Mouse (Mus musculus) liver, embryonic 13.5 days (tissue): Measurements from ENCODE around the gene Map3k5. TPM values are rescaled to one million over a fixed set of nuclear protein-coding genes. Genes with fewer than 3 reads are reported as not detected.
"Not testable (repeated sequence)": the region's sequence is repeated elsewhere in the genome, so short reads cannot be mapped to it uniquely, and the experiment has no call there.

ENCODE experiments used
- ATAC-seq: fragments of 200-750 bp; cut with Nextera tagmentation; 2 replicates; pipeline ENCODE4 v1.8.0; 2017; ENCODE audit warnings: low read depth, mild to moderate bottlenecking, moderate number of reproducible peaks, moderate library complexity
- DNase-seq: peaks from one replicate; pipeline ENCODE4 v3.0.0; 2022
- H3K27ac ChIP-seq: fragments of 300-500 bp; sonication (generic); 2 replicates; pipeline ENCODE4 v1.5.1; 2015; ENCODE audit warnings: moderate library complexity, mild to moderate bottlenecking, inconsistent platforms
- H3K27me3 ChIP-seq: fragments of 300-500 bp; sonication (generic); 2 replicates; pipeline ENCODE4 v1.6.1; 2015; ENCODE audit warnings: mild to moderate bottlenecking, inconsistent platforms
- H3K36me3 ChIP-seq: fragments of 300-500 bp; sonication (generic); 2 replicates; pipeline ENCODE4 v1.6.1; 2015; ENCODE audit warnings: mild to moderate bottlenecking, inconsistent platforms
- H3K4me1 ChIP-seq: fragments of 300-500 bp; sonication (generic); replicated peaks from 2 replicates; pipeline ENCODE4 v1.6.1; 2015; ENCODE audit warnings: inconsistent platforms
- H3K4me2 ChIP-seq: fragments of 300-500 bp; sonication (generic); 2 replicates; pipeline ENCODE4 v1.6.1; 2015; ENCODE audit warnings: inconsistent platforms, mild to moderate bottlenecking, moderate library complexity
- H3K4me3 ChIP-seq: fragments of 300-500 bp; sonication (generic); replicated peaks from 2 replicates; pipeline ENCODE4 v1.5.1; 2015; ENCODE audit warnings: mild to moderate bottlenecking, inconsistent platforms
- H3K9ac ChIP-seq: fragments of 300-500 bp; sonication (generic); 2 replicates; pipeline ENCODE4 v1.6.1; 2015; ENCODE audit warnings: mild to moderate bottlenecking, inconsistent platforms
- H3K9me3 ChIP-seq: fragments of 300-500 bp; sonication (generic); replicated peaks from 2 replicates; pipeline ENCODE4 v1.6.1; 2016; ENCODE audit warnings: inconsistent platforms
- WGBS: fragments of 180-500 bp; shearing (Covaris S2); methylation state at CpG from one replicate; pipeline ENCODE4 v1.1.7; 2015; ENCODE audit not compliant: insufficient replicate concordance; 5-methylcytosine and 5-hydroxymethylcytosine counted together
- polyA plus RNA-seq: library from polyadenylated mRNA; unstranded; fragments of >200 nt; fragmentation: Nextera tagmentation; extraction: Ambion mirVana; gene quantifications from 2 replicates; pipeline ENCODE4 v1.2.1, GENCODE M21; 2015

Gene Map3k5
- polyA plus RNA-seq, 1 experiment from 2014 or later: 0.78 TPM

DNA sequence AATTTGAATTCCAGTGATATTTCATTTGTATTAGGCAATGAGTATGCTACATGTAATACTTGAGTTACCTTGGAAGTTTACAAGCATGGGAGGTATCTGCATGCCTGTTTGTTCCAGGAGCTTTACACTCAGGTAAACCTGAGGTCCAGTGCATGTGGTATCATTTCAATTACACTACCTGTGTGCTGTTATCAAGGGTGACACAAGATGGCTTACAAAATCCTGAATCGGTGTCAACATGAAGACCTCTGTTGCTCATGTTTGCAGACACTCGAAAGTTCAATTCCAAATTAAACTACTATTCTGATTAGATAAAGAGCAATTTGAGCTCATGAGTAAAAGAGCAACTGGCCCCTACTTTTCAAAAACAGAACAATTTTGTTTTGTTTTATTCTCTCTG lies 23.8 kb upstream of the Map3k5 start:
- WGBS: 68% methylated on average over 2 of the region's 2 CpGs
- H3K9ac ChIP-seq: no peak overlapping the region
- no peak overlapping the region for H3K27ac ChIP-seq
- H3K4me3 ChIP-seq: no peak overlapping the region
- no peak for ATAC-seq
- H3K36me3 ChIP-seq: no peaks in the 10 kb centered on the region
- no peaks in the 10 kb centered on the region for H3K9me3 ChIP-seq
- no peak overlapping the region for H3K4me2 ChIP-seq
- H3K27me3 ChIP-seq: no peaks in the 10 kb centered on the region
- no peak for DNase-seq
- peaks cover 12% of the 10 kb centered on the region for H3K4me1 ChIP-seq

DNA sequence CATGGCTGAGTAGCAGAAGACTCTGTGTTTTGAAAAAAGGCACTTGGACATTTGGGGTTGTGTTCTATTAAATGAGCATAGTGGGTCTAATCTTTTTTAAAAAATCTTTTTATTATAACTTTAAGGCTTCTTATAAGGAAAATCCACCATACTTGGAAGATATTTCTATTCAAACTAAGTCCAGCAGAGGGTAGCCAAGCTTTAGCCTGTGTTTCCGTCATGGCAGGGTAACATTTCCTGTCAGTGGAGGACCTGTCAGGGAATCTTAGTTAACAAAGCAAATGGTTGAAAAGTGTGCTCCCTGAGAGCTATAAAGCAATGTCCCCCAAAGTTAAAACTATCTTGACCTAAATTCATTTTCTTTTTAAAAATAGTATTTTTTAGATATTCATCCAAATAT lies 22.7 kb upstream of the Map3k5 start:
- H3K27me3 ChIP-seq: no peaks in the 10 kb centered on the region
- DNase-seq: no peak

DNA sequence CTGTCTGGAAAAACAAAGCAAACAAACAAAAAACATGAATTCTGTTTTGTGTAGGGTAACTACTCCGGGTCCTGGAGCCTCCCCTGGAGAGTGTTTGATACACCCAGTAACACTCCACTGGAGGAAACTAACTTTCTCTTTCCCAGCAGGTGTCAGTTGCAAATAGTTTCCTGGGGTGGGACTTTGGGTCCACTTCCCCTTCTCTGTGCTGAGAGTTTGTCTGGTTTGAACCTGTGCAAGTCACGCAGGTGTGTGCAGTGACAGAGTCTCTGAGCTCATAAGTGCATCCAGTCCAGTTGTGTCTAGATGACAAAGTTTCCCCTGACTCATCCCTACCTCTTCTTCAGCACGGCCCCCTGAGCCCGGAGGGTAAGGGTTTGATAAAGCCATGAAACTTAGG lies 20.5 kb upstream of the Map3k5 start:
- Histone ChIP-seq H3K36me3 (no peaks in the 10 kb centered on the region), H3K9me3 (no peaks in the 10 kb centered on the region), H3K4me1 (no peaks in the 10 kb centered on the region), H3K9ac (no peak overlapping the region), H3K4me3 (no peak overlapping the region), H3K4me2 (no peak overlapping the region), H3K27ac (no peak overlapping the region), H3K27me3 (no peaks in the 10 kb centered on the region)
- 53% methylated on average over 4 of the region's 4 CpGs for whole genome bisulfite sequencing
- ATAC-seq (no peak), DNase-seq (no peak)

More for the DNA sequence above, 22.7 kb upstream of the Map3k5 start:
- H3K4me1 ChIP-seq: peaks cover 10% of the 10 kb centered on the region
- no peaks in the 10 kb centered on the region for H3K9me3 ChIP-seq
- no peaks in the 10 kb centered on the region for H3K36me3 ChIP-seq
- WGBS: 40% methylated on average over 1 of the region's 1 CpGs
- no peak overlapping the region for H3K27ac ChIP-seq
- H3K4me3 ChIP-seq: no peak overlapping the region
- no peak overlapping the region for H3K9ac ChIP-seq
- ATAC-seq: no peak
- H3K4me2 ChIP-seq: no peak overlapping the region

DNA sequence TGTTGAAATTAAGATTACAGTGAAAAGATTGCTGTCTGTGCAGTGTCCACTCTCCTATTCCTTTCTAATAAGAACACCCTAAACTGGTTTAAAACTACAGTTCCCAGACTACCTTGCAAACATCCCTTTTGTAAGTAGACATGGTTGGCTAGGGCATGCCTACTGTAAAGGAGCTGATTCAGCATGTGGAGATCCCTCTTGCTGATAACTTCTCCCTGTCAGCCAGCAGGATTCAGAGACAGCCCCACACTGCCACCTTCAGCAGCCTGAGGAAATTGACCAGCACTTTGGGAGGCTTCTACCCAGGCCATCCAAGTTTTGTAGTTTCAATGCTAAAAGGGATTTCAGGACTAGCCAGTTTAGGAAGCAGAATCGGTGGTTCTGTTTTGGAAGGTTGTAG lies 19.0 kb upstream of the Map3k5 start:
- no peak overlapping the region for H3K27ac ChIP-seq
- peak; percentile 32 for DNase-seq
- ATAC-seq: peak; percentile 59
- H3K36me3 ChIP-seq: no peaks in the 10 kb centered on the region
- H3K9ac ChIP-seq: no peak overlapping the region
- no peak overlapping the region for H3K4me2 ChIP-seq
- WGBS: 29% methylated on average over 1 of the region's 1 CpGs
- no peak overlapping the region for H3K4me3 ChIP-seq
- H3K4me1 ChIP-seq: no peaks in the 10 kb centered on the region
- H3K27me3 ChIP-seq: no peaks in the 10 kb centered on the region
- H3K9me3 ChIP-seq: no peaks in the 10 kb centered on the region

DNA sequence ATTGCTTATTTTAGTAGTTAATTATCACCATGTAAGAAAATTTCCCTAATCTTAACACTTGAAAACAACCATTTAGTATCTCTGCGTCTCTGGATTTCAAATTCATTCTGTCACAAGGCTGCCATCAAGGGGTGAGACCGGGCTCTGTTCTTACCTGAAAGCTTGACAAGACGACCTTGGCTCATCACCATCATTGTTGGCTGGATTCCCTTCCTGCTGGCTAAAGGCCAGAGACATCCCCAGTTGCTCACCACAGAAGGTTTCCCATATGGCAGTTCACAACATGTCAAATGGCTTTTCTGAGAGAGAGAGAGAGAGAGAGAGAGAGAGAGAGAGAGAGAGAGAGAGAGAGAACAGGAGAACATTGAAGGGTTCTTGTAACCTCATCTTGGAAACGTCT lies 11.9 kb upstream of the Map3k5 start:
- Histone ChIP-seq H3K36me3 (no peaks in the 10 kb centered on the region), H3K9me3 (no peaks in the 10 kb centered on the region), H3K4me2 (no peak overlapping the region), H3K27me3 (no peaks in the 10 kb centered on the region), H3K27ac (no peak overlapping the region), H3K4me1 (no peaks in the 10 kb centered on the region), H3K9ac (no peak overlapping the region), H3K4me3 (no peak overlapping the region)
- DNase-seq (no peak), ATAC-seq (no peak)
- WGBS: 44% methylated on average over 4 of the region's 4 CpGs

DNA sequence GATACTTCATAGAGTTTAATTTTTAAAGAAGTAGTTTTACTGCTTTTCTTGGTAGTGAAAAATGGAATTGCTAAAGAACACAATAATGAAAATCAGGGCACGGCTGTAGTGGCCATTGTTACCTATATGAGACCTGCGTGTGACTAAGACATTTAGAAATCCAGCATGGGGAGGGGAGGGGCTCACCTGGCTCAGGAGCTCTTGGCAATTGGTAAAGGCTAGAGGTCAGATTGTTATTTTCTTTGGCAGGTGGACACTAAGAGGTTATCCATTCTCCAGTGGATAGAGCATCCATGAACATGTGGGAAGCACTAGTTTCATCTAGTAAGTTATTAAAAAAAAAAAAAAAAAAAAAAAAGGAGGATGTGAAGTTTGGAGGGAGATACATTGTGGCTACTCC lies 10.0 kb upstream of the Map3k5 start:
- DNase-seq: no peak
- no peak for ATAC-seq
- no peak overlapping the region for H3K9ac ChIP-seq
- H3K27ac ChIP-seq: no peak overlapping the region
- no peaks in the 10 kb centered on the region for H3K4me1 ChIP-seq
- H3K4me3 ChIP-seq: no peak overlapping the region
- H3K4me2 ChIP-seq: no peak overlapping the region
- 72% methylated on average over 2 of the region's 2 CpGs for WGBS
- no peaks in the 10 kb centered on the region for H3K27me3 ChIP-seq
- no peaks in the 10 kb centered on the region for H3K36me3 ChIP-seq
- H3K9me3 ChIP-seq: no peaks in the 10 kb centered on the region

DNA sequence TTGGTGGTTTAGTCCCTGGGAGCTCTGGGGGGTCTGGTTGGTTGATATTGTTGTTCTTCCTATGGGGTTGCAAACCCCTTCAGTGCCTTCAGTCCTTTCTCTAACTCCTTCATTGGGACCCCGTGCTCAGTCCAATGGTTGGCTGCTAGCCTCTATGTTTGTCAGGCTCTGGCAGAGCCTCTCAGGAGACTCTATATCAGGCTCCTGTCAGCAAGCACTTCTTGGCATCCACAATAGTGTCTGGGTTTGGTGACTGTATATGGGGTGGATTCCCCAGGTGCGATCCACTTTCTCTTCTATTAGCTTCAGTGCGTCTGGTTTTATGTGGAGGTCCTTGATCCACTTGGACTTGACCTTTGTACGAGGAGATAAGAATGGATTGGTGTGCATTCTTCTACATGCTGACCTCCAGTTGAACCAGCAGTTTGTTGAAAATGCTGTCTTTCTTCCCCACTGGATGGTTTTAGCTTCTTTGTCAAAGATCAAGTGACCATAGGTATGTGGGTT lies 7.8 kb upstream of the Map3k5 start:
- H3K4me1 ChIP-seq, ATAC-seq, H3K9ac ChIP-seq, H3K27me3 ChIP-seq, H3K4me2 ChIP-seq, H3K9me3 ChIP-seq, DNase-seq, H3K27ac ChIP-seq, H3K36me3 ChIP-seq, H3K4me3 ChIP-seq: not testable (repeated sequence)
- WGBS: 62% methylated on average over 4 of the region's 4 CpGs

DNA sequence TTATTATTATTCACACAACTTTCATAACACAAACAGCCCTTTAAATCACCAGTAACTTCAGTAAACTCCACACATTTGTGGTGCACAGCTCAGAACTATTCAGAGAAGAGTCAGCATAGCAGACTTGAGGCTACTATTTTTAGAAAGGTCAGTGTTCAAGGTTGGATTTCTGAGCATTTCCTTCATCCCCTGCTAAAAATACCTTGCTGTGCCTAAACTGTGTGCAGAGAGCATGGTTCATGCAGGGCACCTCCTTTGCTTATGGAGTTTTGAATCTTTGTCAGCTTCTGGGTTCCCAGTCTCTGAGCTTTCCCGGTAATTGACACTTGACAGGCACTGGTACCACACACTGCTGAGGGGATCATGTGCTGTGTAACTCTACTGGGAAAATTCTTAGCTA lies 6.1 kb upstream of the Map3k5 start:
- no peaks in the 10 kb centered on the region for H3K9me3 ChIP-seq
- H3K9ac ChIP-seq: no peak overlapping the region
- no peak overlapping the region for H3K27ac ChIP-seq
- ATAC-seq: no peak
- no peaks in the 10 kb centered on the region for H3K4me1 ChIP-seq
- no peak overlapping the region for H3K4me3 ChIP-seq
- peaks cover 14% of the 10 kb centered on the region for H3K27me3 ChIP-seq
- no peak overlapping the region for H3K4me2 ChIP-seq
- no peak for DNase-seq
- H3K36me3 ChIP-seq: no peaks in the 10 kb centered on the region
- WGBS: 59% methylated on average over 1 of the region's 1 CpGs

DNA sequence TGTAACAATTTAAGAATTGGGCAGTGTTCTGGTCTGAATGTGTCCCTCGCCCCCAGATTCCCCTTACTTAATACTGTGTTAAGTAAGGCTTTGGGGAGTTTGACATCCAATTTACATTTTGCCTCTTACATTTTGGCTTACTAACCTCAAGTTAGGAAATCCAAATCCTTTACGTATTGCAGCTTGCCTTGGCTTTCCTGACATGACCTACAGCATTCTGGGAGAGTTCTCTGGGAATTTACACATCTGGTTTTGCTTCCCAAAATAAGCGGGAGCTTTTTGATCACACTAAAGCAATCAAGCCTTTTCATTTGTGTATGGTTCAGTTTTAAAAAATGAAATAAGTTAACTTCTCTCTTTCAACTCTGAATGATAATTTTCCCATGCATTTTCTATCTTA lies 1.3 kb upstream of the Map3k5 start:
- H3K27ac ChIP-seq: no peak overlapping the region
- no peaks in the 10 kb centered on the region for H3K9me3 ChIP-seq
- H3K36me3 ChIP-seq: no peaks in the 10 kb centered on the region
- H3K4me1 ChIP-seq: peaks cover 30% of the 10 kb centered on the region
- peak overlapping the region; percentile 88; the same call in 1 of the 2 replicates for H3K4me2 ChIP-seq
- H3K9ac ChIP-seq: no peak overlapping the region; the same call in 1 of the 2 replicates
- peak overlapping the region; percentile 69; the same call in 1 of the 2 replicates for H3K4me3 ChIP-seq
- 48% methylated on average over 3 of the region's 3 CpGs for WGBS
- no peak for DNase-seq
- ATAC-seq: no peak
- peaks cover 42% of the 10 kb centered on the region for H3K27me3 ChIP-seq

DNA sequence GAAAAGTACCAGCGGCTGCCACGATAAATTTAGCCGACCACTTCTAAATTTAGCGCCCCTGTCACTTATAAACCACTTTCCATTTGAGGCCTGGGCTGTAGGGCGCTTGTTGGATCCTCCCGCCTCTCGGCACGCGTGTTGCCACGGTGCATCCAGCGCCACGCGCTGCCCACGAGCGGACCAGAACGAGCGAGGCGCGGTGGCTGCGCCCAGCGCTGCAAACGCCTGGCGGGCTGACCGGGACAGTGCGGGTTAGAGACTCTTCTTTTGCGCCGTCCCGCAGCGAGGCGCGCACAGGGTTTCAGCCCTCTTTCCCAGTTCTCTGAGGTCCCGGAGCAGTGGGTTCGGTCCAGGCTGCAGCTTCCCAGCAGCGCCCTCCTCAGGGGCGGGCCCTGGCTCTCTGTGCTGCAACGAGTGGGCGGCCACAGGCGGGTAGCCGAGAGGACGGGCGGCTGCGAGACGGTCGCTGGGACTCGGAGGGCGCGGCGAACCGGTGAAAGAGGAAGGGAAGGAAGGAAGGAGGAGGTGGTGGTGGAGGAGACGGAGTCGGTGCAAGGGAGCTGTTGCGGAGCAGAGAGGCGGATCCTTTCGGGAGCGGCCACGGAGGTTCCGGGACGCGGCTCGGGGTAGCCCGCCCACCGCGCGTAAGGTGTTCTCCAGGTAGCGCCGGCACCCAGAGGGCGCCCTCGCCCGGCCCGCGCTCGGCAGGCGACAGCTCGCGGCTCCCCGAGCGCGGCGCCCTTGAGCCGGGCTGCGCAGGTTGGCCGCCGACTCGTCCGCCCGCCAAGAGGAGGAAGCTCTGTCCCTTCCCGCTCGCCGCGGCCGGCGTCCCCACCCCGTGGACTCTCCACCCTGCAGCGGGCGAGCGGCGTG lies 525 bp upstream of the Map3k5 start:
- DNase-seq (peak; percentile 40), ATAC-seq (peak; percentile 86)
- under 1% methylated on average over 89 of the region's 97 CpGs for WGBS
- H3K9me3 ChIP-seq: no peaks in the 10 kb centered on the region
- peak overlapping the region; percentile 69 for H3K4me3 ChIP-seq
- no peaks in the 10 kb centered on the region for H3K36me3 ChIP-seq
- H3K9ac ChIP-seq: peak overlapping the region; percentile 71
- peak overlapping the region; percentile 88 for H3K4me2 ChIP-seq
- H3K27me3 ChIP-seq: peaks cover 42% of the 10 kb centered on the region
- H3K27ac ChIP-seq: peak overlapping the region; percentile 41; the same call in 1 of the 2 replicates
- H3K4me1 ChIP-seq: peaks cover 33% of the 10 kb centered on the region

DNA sequence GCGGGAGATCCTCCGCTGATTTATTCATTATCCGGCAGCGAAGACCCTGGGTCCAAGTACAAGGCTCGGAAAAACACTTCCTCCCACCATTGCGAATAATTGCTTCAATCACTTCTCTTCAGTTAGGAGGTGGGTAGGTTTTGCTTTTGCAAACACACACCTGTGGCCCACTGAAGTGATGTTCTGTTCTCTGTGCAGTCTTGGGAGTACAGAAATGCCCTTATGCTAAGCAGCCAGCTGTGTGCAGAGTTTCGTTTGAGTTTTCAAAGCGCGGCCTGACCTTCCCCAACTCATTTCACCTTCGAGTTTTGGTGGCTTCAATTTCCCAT lies 987 bp downstream of the Map3k5 start:
- ATAC-seq (no peak), DNase-seq (no peak)
- WGBS: 5% methylated on average over 10 of the region's 10 CpGs
- Histone ChIP-seq H3K4me1 (peaks cover 45% of the 10 kb centered on the region), H3K9me3 (no peaks in the 10 kb centered on the region), H3K36me3 (no peaks in the 10 kb centered on the region), H3K4me3 (peak overlapping the region; percentile 69), H3K27ac (no peak overlapping the region), H3K27me3 (peaks cover 42% of the 10 kb centered on the region), H3K9ac (peak overlapping the region; percentile 71; the same call in 1 of the 2 replicates), H3K4me2 (peak overlapping the region; percentile 88)
